Mouse (Mus musculus) embryo, embryonic 10.5 days (tissue): ENCODE measurements around the gene Insrr.
A peak's percentile ranks its signal among the peaks of the same experiment; 100 is the strongest.
"Not testable (repeated sequence)": the region's sequence is repeated elsewhere in the genome, so short reads cannot be mapped to it uniquely, and the experiment has no call there.

Experiments used
- DNase-seq: peaks from one replicate; pipeline ENCODE4 v3.0.0-alpha.2; 2015; ENCODE audit warnings: low spot score

Gene Insrr

DNA sequence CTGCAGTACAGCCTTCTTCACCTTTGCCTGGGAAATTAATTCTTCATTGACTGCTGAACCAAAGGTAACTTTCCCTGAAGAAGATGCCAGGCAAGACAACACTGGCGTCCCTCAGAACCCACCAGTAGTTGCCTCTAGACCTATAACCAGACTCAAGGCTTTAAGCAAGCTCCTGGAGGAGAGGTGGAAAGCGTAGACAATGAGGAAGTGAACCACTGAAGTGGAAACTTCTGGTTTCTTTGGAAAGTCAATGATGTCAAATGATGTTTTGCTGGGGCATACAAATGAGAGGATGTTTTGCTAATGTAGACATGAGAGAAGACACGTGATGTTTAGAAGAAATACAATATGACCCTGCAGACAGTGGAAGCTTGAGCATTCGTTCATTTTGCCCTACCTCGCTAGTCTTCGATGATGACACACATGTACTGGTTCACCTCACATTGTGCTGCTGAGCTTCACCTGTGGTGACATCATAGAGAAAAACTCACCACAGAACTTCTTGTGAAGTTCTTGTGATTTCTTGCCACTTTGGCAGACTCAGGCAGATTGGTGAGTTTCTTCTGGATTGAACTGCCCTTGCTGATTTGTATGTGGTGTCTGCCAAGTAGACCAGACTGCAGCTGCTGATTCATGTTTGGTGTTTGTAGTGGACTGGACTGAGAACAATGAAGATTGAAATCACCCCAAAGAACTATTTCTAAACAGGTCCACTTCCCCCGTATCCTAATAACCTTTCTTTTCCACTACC, 35.5 kb downstream of the Insrr start:
- no peak for DNase-seq

DNA sequence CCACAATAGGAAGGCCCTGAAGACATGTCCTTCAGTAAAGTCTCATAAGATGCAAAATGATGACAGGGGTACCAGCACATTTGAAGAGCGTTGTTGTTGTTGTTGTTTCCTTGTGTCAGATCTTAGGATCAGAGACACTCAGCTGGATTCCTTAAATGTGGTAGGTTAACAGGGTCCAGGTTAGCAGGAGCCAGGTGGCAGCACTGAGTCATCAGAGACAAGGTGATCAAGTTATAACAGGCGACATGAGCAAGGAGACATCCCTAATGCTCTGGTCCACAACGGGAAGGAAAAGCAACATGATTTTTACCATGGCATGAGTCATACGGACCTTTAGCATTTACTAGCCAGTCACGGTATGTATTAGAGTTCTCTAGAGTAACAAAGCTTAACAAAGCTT, 36.7 kb downstream of the Insrr start:
- no peak for DNase-seq

DNA sequence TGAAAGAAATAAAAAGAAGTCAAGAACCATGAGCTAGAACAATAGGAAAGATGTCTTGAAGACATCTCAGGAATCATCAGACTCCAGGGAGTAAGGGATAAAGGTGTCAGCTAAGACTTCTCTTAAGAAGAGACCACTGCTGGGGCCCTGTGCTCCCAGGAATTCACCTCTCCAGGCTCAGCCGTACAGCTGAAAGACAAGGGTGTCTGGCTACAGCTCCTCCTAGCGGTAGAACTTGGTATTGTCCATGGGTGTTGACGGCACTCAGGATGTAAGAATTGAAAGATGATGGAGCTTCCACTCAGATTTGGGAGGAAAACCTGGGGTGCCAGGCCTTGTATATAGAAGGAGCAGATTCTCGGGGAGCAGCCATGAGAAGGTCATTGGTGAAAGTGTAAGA, 41.9 kb downstream of the Insrr start:
- peak; percentile 91 for DNase-seq

DNA sequence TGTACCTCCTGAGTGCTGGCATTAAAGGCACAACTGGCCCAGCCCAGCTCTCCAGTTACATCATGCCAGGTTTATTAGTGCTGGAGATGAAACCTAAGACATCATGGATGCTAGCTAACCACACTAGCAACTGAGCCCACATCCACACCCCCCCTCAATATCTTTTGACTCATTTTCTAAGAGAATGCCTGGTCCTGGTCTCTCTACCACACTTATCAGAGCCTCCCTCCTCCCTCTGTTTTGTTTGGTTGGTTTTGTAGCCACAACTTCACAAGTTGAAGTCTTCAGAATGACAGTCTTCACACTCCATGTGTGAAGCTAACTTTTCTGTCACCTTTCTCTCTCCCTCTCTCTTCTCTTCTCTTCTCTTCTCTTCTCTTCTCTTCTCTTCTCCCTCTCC, 44.1 kb downstream of the Insrr start:
- no peak for DNase-seq

DNA sequence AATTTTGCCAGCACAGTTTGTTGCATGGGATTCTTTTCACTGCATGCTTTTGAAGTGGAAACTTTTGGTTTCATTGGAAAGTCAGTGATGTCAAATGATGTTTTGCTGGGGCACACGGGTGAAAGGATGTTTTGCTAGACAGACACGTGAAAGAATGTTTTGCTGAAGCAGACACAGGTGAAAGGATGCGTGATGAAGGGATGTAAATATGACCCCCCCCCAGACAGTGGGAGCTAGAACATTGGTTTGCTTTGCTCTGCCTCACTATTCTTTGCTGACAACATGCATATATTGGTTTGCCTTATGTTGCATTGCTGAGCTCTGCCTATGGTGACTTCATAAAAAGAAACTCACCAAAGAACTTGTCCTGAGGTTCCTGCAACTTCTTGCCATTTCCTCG, 48.2 kb downstream of the Insrr start:
- DNase-seq = no peak

DNA sequence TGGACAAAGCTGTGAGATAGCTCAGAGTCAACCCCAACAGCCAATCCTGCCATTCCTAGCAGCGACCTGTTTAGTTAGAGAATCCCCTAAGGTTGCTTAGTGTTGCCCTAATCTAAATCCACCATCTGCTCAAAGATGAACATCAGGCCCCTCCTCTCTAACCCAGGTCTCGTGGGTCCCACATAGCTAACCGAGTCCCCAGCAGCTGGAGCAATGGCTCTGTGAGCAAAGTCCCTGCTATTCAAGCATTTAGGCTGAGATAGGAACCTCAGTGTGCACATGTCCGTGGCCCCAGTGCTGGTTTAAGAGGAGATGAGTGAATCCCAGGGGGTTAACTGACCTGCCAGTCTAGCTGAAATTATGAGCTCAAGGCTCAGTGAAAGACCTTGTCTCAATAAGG, 49.4 kb downstream of the Insrr start:
- no peak for DNase-seq

DNA sequence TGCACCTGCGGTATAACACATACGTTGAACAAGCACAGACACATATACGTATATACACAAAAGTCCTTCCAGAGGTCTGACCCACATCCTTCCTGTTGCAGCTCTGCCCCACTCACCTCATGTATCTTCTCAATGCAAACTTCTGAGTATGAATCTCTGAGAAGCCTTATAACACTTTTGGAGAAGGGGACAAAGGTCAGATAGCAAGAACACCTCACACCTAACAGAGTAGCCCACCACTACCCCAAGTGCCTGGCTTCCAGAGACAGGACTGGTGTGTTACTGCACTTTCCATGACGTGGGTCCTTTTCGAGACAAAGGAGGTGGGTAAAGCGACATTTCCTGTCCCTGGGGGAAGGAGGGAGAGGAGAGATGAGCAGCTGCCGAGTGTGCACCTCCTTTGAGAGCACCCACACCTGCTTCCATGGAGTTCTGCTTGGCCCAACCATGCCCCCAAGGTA, 49.9 kb downstream of the Insrr start, which contains the start of gene Sh2d2a:
Gene Sh2d2a (plus strand): TSS at position 106 of the 461 bp plus-strand sequence.
- DNase-seq = no peak

DNA sequence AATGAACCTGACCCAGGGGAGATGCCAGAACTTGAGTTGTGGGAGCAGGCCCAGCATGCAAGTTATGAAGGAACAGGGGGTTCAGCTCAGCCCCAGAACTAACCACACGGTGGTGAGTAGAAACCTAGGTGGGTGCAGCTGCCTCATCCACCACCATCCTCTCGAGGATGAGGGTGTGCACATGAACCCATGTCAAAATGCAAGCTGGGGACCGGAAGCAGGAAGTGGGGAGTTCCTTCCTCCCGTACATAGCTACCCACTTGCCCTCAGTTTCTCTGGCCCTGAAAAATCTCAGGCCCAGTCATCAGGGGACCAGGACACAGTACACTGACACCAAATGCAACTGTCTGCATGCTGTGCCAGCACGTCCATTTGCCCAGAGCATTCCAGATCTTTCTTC, 50.9 kb downstream of the Insrr start:
- no peak for DNase-seq

DNA sequence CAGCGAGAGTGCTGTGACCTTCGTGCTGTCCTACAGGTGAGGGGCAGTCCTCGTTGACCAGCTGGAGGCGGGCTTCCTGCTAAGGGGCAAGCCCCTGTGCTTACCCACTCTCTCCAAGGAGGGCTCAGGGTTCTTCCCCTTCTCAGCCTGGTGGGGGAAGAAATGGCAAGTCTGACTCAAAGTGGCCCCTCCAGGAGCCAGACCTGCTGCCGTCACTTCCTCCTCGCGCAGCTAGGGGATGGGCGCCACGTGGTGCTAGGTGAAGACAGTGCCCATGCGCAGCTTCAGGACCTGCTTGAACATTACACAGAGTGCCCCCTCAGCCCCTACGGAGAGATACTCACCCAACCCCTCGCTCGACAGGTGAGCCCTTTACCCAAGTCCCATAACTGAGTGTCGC, 52.4 kb downstream of the Insrr start:
- no peak for DNase-seq

DNA sequence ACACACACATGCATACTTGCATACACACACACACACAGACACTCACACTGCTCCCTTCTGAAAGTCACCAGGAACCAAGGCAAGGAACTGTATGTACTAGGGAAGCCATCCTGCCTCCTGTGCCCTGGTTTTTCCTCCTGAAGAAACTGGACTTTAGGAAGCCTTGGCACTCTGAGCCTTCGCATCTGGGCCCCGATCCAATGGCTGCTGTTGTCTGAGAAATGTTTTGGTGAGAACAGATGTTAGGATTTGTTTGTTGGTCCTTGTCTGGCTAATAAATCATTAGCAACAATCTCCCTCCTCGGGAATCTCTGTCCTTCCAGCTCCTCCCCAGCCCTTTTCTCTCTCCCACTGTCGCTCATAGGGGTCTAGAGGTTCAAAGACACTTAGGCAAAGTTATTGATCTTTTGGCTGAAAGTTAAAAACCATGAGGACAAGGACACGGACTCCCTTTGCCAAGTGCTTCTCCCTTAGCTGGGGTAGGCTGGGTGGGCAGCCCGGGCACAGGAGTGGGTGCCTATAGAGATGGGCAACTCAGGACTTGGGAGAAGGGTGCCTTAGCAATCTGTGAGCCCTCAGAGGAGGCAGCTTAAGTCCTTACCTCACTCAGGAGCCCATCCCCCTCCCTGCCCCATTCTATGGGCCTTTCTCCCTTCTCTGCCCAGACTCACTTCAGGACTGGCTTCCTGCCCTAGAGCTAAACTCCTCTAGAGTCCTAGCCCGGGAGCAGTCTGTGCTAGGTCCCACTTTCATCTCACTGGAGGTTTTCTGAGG, 58.2 kb downstream of the Insrr start:
- no peak for DNase-seq

DNA sequence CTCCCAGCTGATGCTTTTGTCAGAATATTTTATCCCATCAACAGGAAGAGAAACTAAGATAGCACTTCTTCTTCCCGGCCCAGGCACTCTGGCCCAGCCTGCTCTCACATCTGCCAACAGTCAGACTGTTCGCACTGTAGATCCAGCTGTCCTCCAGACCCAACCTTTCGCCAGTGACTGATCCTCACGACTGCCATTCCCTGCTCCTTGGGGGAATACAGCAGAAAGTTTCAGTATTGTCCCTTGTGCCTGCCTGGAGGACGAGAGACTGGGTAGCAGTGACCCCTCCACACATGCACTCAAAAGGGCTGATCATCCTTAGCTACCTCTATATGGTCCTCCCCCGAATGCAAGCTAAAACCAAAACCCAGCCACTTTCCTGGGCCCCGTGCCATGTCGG, 59.2 kb downstream of the Insrr start:
- DNase-seq = no peak

DNA sequence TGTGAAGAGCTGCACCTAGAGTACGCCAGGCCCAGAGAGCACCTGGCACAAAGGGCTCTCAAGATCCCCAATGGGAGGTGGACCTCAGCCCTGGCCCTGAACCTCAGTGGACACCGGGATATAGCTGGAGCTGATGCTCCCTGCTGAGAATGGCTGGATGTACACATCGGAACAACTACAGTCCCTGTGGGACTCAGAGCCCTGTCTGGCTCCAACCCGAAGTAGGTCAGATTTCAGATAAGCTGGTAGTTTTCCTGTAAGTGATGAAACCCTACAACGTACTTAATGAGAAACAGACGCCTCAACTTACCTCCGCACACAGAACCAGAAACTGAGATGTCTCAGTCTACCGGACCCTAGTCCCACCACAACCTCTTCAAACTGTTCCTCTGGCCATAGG, 60.9 kb downstream of the Insrr start:
- no peak for DNase-seq

DNA sequence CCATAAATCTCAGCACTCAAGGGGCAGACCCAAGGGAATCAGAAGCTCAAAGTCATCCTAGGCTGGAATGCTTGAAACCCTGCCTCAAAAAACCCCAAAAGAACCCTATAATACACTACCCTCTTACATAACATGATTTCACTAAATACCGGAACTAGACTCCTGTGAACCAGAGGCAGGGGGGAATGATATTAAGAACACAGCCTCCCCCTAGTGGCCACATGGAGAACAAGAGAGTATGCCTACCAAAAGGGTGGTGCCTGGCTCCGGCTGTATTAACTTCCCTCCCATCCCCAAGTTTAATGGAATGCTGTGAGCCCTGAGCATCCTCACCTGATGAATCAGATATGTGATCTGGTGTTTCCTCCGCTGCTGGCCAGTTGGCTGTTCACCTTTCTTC, 63.1 kb downstream of the Insrr start:
- peak; percentile 86 for DNase-seq

DNA sequence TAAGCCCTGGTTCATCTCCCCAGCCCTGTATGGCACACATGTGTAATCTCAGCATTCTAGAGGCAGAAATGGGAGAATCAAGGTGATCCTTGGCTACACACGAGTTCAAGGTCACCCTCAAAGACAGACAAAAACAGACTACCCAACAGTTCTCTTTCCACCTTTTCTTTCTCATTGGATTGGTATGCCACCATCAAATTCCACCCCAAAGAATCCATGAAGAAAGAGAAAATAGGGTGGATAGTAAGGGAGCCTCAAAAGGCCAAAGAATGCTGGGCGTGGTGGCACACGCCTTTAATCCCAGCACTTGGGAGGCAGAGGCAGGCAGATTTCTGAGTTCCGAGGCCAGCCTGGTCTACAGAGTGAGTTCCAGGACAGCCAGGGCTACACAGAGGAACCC, 67.4 kb downstream of the Insrr start:
- not testable (repeated sequence) for DNase-seq
